Mouse (Mus musculus) MEL (cell line): ENCODE data around the gene Ccdc127. TPM values are rescaled to one million over a fixed set of nuclear protein-coding genes. Genes with fewer than 3 reads are reported as not detected.

Source experiments
- DNase-seq: peaks from one replicate; pipeline ENCODE4 v3.0.0; 2011; ENCODE audit warnings: low read depth, low spot score
- H3K27ac ChIP-seq: 2 replicates; pipeline ENCODE4 v1.5.1; 2012; ENCODE audit warnings: low read depth, mild to moderate bottlenecking, control low read depth, low read length, moderate library complexity; ENCODE audit not compliant: control insufficient read depth
- H3K27me3 ChIP-seq, 2 experiments: fragments of 150-350 bp in 1 of 2; sonication (generic) in 1 of 2; 2 replicates each; pipeline ENCODE4 v1.6.1; 2012; ENCODE audit warnings: low read length in 2 of 2, mild to moderate bottlenecking in 2 of 2, improper control_type of control experiment in 1 of 2, moderate library complexity in 1 of 2; ENCODE audit not compliant: insufficient read depth in 2 of 2, control insufficient read depth in 1 of 2
- H3K36me3 ChIP-seq, 2 experiments: 2 replicates each; pipeline ENCODE4 v1.6.1; 2012 to 2014; ENCODE audit warnings: low read length in 2 of 2, improper control_type of control experiment in 1 of 2, inconsistent platforms in 1 of 2, mild to moderate bottlenecking in 1 of 2; ENCODE audit not compliant: insufficient read depth in 2 of 2, control insufficient read depth in 1 of 2
- H3K4me1 ChIP-seq, 2 experiments: fragments of 150-350 bp in 1 of 2; sonication (generic) in 1 of 2; 2 replicates each; pipeline ENCODE4 v1.6.1; 2012; ENCODE audit warnings: low read length in 2 of 2, improper control_type of control experiment in 1 of 2, mild to moderate bottlenecking in 1 of 2; ENCODE audit not compliant: insufficient read depth in 2 of 2, control insufficient read depth in 1 of 2
- H3K4me3 ChIP-seq, 2 experiments: fragments of 150-350 bp in 1 of 2; sonication (generic) in 1 of 2; 2 replicates each; pipeline ENCODE4 v1.5.1; 2012; ENCODE audit warnings: low read depth in 2 of 2, low read length in 2 of 2, mild to moderate bottlenecking in 2 of 2, moderate library complexity in 2 of 2, control low read depth in 1 of 2, improper control_type of control experiment in 1 of 2; ENCODE audit not compliant: control insufficient read depth in 1 of 2, insufficient read depth in 1 of 2
- H3K79me2 ChIP-seq: 2 replicates; pipeline ENCODE4 v1.6.1; 2012; ENCODE audit warnings: mild to moderate bottlenecking, low read length, moderate library complexity; ENCODE audit not compliant: control insufficient read depth, poor library complexity, insufficient read depth
- H3K9ac ChIP-seq: 2 replicates; pipeline ENCODE4 v1.6.1; 2012; ENCODE audit warnings: low read depth, mild to moderate bottlenecking, control low read depth, low read length, moderate library complexity; ENCODE audit not compliant: control insufficient read depth, poor library complexity, severe bottlenecking
- H3K9me3 ChIP-seq: fragments of 150-350 bp; sonication (generic); replicated peaks from 2 replicates; pipeline ENCODE4 v1.6.1; 2012; ENCODE audit warnings: mild to moderate bottlenecking, low read length, improper control_type of control experiment, moderate library complexity; ENCODE audit not compliant: insufficient read depth
- E2F4 ChIP-seq: IDR thresholded peaks from 2 replicates; pipeline ENCODE4 v1.6.1; 2011; ENCODE audit warnings: low read depth, low read length, improper control_type of control experiment, borderline replicate concordance
- ELF1 ChIP-seq: IDR thresholded peaks from 2 replicates; pipeline ENCODE4 v1.6.1; 2014; ENCODE audit warnings: low read depth, mild to moderate bottlenecking, inconsistent platforms, low read length, improper control_type of control experiment, moderate library complexity
- ETS1 ChIP-seq: IDR thresholded peaks from 2 replicates; pipeline ENCODE4 v1.6.1; 2012; ENCODE audit warnings: low read depth, mild to moderate bottlenecking, inconsistent platforms, low read length, improper control_type of control experiment, moderate library complexity
- GABPA ChIP-seq: IDR thresholded peaks from 2 replicates; pipeline ENCODE4 v1.6.1; 2012; ENCODE audit warnings: low read depth, mild to moderate bottlenecking, inconsistent platforms, low read length, improper control_type of control experiment, moderate library complexity
- GATA1 ChIP-seq: IDR thresholded peaks from 2 replicates; pipeline ENCODE4 v1.6.1; 2011; ENCODE audit warnings: low read depth, low read length, improper control_type of control experiment
- HCFC1 ChIP-seq: IDR thresholded peaks from 2 replicates; pipeline ENCODE4 v1.6.1; 2012; ENCODE audit warnings: low read depth, mild to moderate bottlenecking, inconsistent platforms, low read length, improper control_type of control experiment, moderate library complexity
- MAFK ChIP-seq: IDR thresholded peaks from 2 replicates; pipeline ENCODE4 v1.6.1; 2011; ENCODE audit warnings: low read depth, mild to moderate bottlenecking, low read length, improper control_type of control experiment, borderline replicate concordance
- MAZ ChIP-seq: IDR thresholded peaks from 2 replicates; pipeline ENCODE4 v1.6.1; 2012; ENCODE audit warnings: low read depth, mild to moderate bottlenecking, inconsistent platforms, low read length, improper control_type of control experiment
- MEF2A ChIP-seq: IDR thresholded peaks from 2 replicates; pipeline ENCODE4 v1.6.1; 2014; ENCODE audit warnings: low read depth, mild to moderate bottlenecking, inconsistent platforms, low read length, improper control_type of control experiment; ENCODE audit not compliant: poor library complexity, insufficient replicate concordance, severe bottlenecking; ENCODE audit errors: extremely low read depth
- MXI1 ChIP-seq: IDR thresholded peaks from 2 replicates; pipeline ENCODE4 v1.6.1; 2011; ENCODE audit warnings: mild to moderate bottlenecking, low read depth, low read length, improper control_type of control experiment
- NELFE ChIP-seq: IDR thresholded peaks from 2 replicates; pipeline ENCODE4 v1.6.1; 2011; ENCODE audit warnings: low read depth, low read length, improper control_type of control experiment
- NRF1 ChIP-seq: IDR thresholded peaks from 2 replicates; pipeline ENCODE4 v1.6.1; 2014; ENCODE audit warnings: low read depth, mild to moderate bottlenecking, inconsistent platforms, low read length, improper control_type of control experiment, moderate library complexity; ENCODE audit not compliant: poor library complexity, insufficient read depth, severe bottlenecking
- POLR2A ChIP-seq, 2 experiments: IDR thresholded peaks; 2 replicates each; pipeline ENCODE4 v1.6.1; 2011 to 2012; ENCODE audit warnings: low read length in 2 of 2, mild to moderate bottlenecking in 2 of 2, control low read depth in 1 of 2, improper control_type of control experiment in 1 of 2, low read depth in 1 of 2, moderate library complexity in 1 of 2; ENCODE audit not compliant: control insufficient read depth in 1 of 2, insufficient read depth in 1 of 2, poor library complexity in 1 of 2
- POLR2AphosphoS2 ChIP-seq: IDR thresholded peaks from 2 replicates; pipeline ENCODE4 v1.6.1; 2011; ENCODE audit warnings: low read length, improper control_type of control experiment
- RAD21 ChIP-seq: IDR thresholded peaks from 2 replicates; pipeline ENCODE4 v1.6.1; 2011; ENCODE audit warnings: mild to moderate bottlenecking, low read depth, low read length, improper control_type of control experiment
- RCOR1 ChIP-seq: IDR thresholded peaks from 2 replicates; pipeline ENCODE4 v1.6.1; 2012; ENCODE audit warnings: low read depth, mild to moderate bottlenecking, inconsistent platforms, low read length, improper control_type of control experiment
- TAL1 ChIP-seq: IDR thresholded peaks from 2 replicates; pipeline ENCODE4 v1.6.1; 2012; ENCODE audit warnings: mild to moderate bottlenecking, inconsistent platforms, low read length, moderate library complexity, mixed read lengths
- TBP ChIP-seq: IDR thresholded peaks from 2 replicates; pipeline ENCODE4 v1.8.0; 2011; ENCODE audit warnings: low read depth, low read length, improper control_type of control experiment
- UBTF ChIP-seq: IDR thresholded peaks from 2 replicates; pipeline ENCODE4 v1.6.1; 2012; ENCODE audit warnings: low read depth, mild to moderate bottlenecking, inconsistent platforms, low read length, improper control_type of control experiment, moderate library complexity, borderline replicate concordance; ENCODE audit not compliant: insufficient read depth
- USF1 ChIP-seq: IDR thresholded peaks from 2 replicates; pipeline ENCODE4 v1.6.1; 2014; ENCODE audit warnings: low read depth, mild to moderate bottlenecking, inconsistent platforms, low read length, improper control_type of control experiment, moderate library complexity
- ZMIZ1 ChIP-seq: IDR thresholded peaks from 2 replicates; pipeline ENCODE4 v1.6.1; 2012; ENCODE audit warnings: low read depth, mild to moderate bottlenecking, inconsistent platforms, low read length, improper control_type of control experiment, moderate library complexity
- ZNF384 ChIP-seq: IDR thresholded peaks from 2 replicates; pipeline ENCODE4 v1.6.1; 2012; ENCODE audit warnings: low read depth, mild to moderate bottlenecking, inconsistent platforms, low read length, improper control_type of control experiment
- polyA plus RNA-seq, 2 experiments: library from polyadenylated mRNA; stranded (reverse) in 1 of 2; unstranded in 1 of 2; fragments of >175 nt in 1 of 2; fragments of >200 nt in 1 of 2; gene quantifications; 2 replicates each; pipeline versions ENCODE4 v1.2.1 to v1.2.4; 2012; ENCODE audit warnings: low replicate concordance in 2 of 2, low read depth in 1 of 2; ENCODE audit not compliant: insufficient read length in 2 of 2, insufficient read depth in 1 of 2, missing spikeins in 1 of 2
- total RNA-seq: library from RNA; depleted of rRNA; stranded (reverse); fragments of 300-350 nt; gene quantifications from 2 replicates; pipeline ENCODE4 v1.2.3, GENCODE M21; 2012

Gene Ccdc127
- total and polyA plus RNA-seq, 3 experiments = 30.2 to 33.6 TPM; not detected in 1

- Histone ChIP-seq H3K27me3 (no peaks in the 10 kb centered on the region), H3K9me3 (no peaks in the 10 kb centered on the region), H3K4me3 (no peak overlapping the region), H3K79me2 (no peaks in the 10 kb centered on the region), H3K4me1 (no peaks in the 10 kb centered on the region), H3K27ac (no peak overlapping the region), H3K36me3 (peaks cover 0 to under 1% of the 10 kb centered on the region in 2 experiments; a peak in 2 of 4 replicates), H3K9ac (no peak overlapping the region)
- no peak for DNase-seq
- TF ChIP-seq E2F4 (no peak), TAL1 (no peak), MXI1 (no peak), ETS1 (no peak), USF1 (no peak), UBTF (no peak), GATA1 (no peak), TBP (no peak), ZMIZ1 (no peak), MEF2A (no peak), NELFE (no peak), POLR2AphosphoS2 (no peak; the same call in 1 of the 2 replicates), NRF1 (no peak), MAZ (no peak), MAFK (no peak)
These were observed 13.2 kb downstream of the Ccdc127 start for GRCm38 (mm10) chr13:74363176-74363858.

- H3K4me3 ChIP-seq = no peak within 1 kb of the TSS
- no peak for TF ChIP-seq GABPA
- no peak for TF ChIP-seq TBP
- no peak for TF ChIP-seq MAZ
- no peak for TF ChIP-seq RAD21
- no peak for TF ChIP-seq HCFC1
- TF ChIP-seq NELFE = no peak
- TF ChIP-seq POLR2A (IDR thresholded peaks at IDR 0.05; ENCODE audit: control insufficient read depth in 1 of 2, insufficient read depth in 1 of 2, low read depth in 1 of 2, low read length in 2 of 2, poor library complexity in 1 of 2) = no peak
- TF ChIP-seq ZMIZ1 = no peak
- no peak for TF ChIP-seq RCOR1
- TF ChIP-seq ELF1 = no peak
- no peak for TF ChIP-seq ZNF384
These were observed 13.7 kb downstream of the Ccdc127 start, which contains the start of gene Lrrc14b for GRCm38 (mm10) chr13:74363859-74364235. TSS of gene Lrrc14b (minus strand) at chr13:74364005.

More at GRCm38 (mm10) chr13:74363859-74364235, 13.7 kb downstream of the Ccdc127 start, which contains the start of gene Lrrc14b:
- no peak for DNase-seq
- no peaks in the 10 kb centered on the region for H3K4me1 ChIP-seq
- no peak within 1 kb of the TSS for H3K9ac ChIP-seq
- no peaks in the 10 kb centered on the region for H3K27me3 ChIP-seq
- no peak within 1 kb of the TSS for H3K27ac ChIP-seq
- no peaks in the 10 kb centered on the region for H3K9me3 ChIP-seq
- H3K79me2 ChIP-seq = no peaks in the 10 kb centered on the region
- H3K36me3 ChIP-seq = no peaks in the 10 kb centered on the region
